Comparison of ENCODE assay signal across 11 mouse cellular contexts in genomic region chr12:102139710-102140109, GRCm38 (mm10). TPM values are rescaled to one million over a fixed set of nuclear protein-coding genes. Genes with fewer than 3 reads are reported as not detected.
DNase-seq lines count a peak whose midpoint lies in the region; ATAC-seq lines count a peak whose summit lies in the region.
"Had no signal": no experiment of that assay in that cellular context is flagged by ENCODE, and none has a peak within 500 bp of the region (broad histone marks: within the 10 kb centered on the region; RNA-seq: fewer than 3 reads in every experiment).

No protein-coding gene starts in this region.

- H3K36me3 ChIP-seq in heart, embryonic 14.5 days (ENCODE audit: control insufficient read depth, insufficient read depth, low read length), result no peaks in the 10 kb centered on the region

- intact Hi-C loops in left cerebral cortex, postnatal 4 days (cut with DNase I), result loop anchor here (10.0 kb wide), 1 partner anchor 235 kb away; no protein-coding TSS in a partner anchor

- peaks cover 9 to 18% of the 10 kb centered on the region in 2 experiments for H3K4me1 ChIP-seq in heart, embryonic 14.5 days (ENCODE audit: control insufficient read depth in 2 of 2, insufficient read depth in 2 of 2, low read length in 2 of 2)

- ATAC-seq in heart, embryonic 14.5 days (ENCODE audit: insufficient number of reproducible peaks, insufficient read depth, low FRiP score, low read depth), result peak; percentile 65; the same call in 1 of the 2 replicates
- ATAC-seq in granulocyte monocyte progenitor cell, adult 5-6 weeks (replicated peaks; ENCODE audit: poor library complexity, severe bottlenecking), result no peak

- H3K9me3 ChIP-seq in heart, embryonic 14.5 days (ENCODE audit: control insufficient read depth, low read length), result no peaks in the 10 kb centered on the region

- H3K4me2 ChIP-seq in heart, embryonic 14.5 days (ENCODE audit: low read length), result peak overlapping the region; percentile 20

- no peaks in the 10 kb centered on the region for H3K27me3 ChIP-seq in heart, embryonic 14.5 days (ENCODE audit: control insufficient read depth, insufficient read depth, low read length)

- peak overlapping the region in 1 of 2 experiments; percentile 19; a peak in 1 of 4 replicates for H3K27ac ChIP-seq in heart, embryonic 14.5 days (replicated peaks in 1 of 2; ENCODE audit: control insufficient read depth in 1 of 2, insufficient read depth in 1 of 2, low read depth in 2 of 2, low read length in 2 of 2)
- H3K27ac ChIP-seq: liver, embryonic 14.5 days had no signal

- WGBS in heart, embryonic 14.5 days, result 27% methylated on average over 10 of the region's 10 CpGs

- no peak overlapping the region for H3K9ac ChIP-seq in heart, embryonic 14.5 days (ENCODE audit: low read length)
- H3K9ac ChIP-seq: liver, embryonic 14.5 days had no signal

- no peak overlapping the region for H3K4me3 ChIP-seq in heart, embryonic 14.5 days (ENCODE audit: control insufficient read depth in 1 of 2, insufficient read depth in 1 of 2, low read depth in 1 of 2, low read length in 2 of 2)
- H3K4me3 ChIP-seq: megakaryocyte, embryonic 14.5 days had no signal

- peak; percentile 61 for DNase-seq in left cerebral cortex, adult 11 months (ENCODE audit: low spot score)
- DNase-seq in left cerebral cortex, postnatal 4 days, result no peak
- peak; percentile 85 for DNase-seq in layer of hippocampus, adult 9-11 months
- DNase-seq in right cerebral cortex, postnatal 25 days, result peak; percentile 36
- DNase-seq in kidney, adult 9 months, result no peak
- DNase-seq in kidney, adult 8-10 months, result no peak
- DNase-seq: gastrocnemius, postnatal 25 days had no signal

RNA-seq across cellular contexts. Expression of gene Slc24a4, which starts 11.2 kb away (rescaled TPM):
- 1 to 10 TPM; 3.7 to 6.8 TPM for total RNA-seq in left cerebral cortex, postnatal 4 days (2021)
- polyA plus RNA-seq in heart, embryonic 14.5 days (2014; fragmentation: Nextera tagmentation; extraction: Ambion mirVana), result 2.7 and 3.1 TPM in 2 replicates
- total RNA-seq in granulocyte monocyte progenitor cell, adult 5-6 weeks (2014; fragmentation: Nextera tagmentation), result not detected in 2 replicates
- not detected in 2 replicates for total RNA-seq in granulocyte monocyte progenitor cell, adult 5-6 weeks (2017)
- total RNA-seq: gastrocnemius, postnatal 25 days had no signal

Comparison
In these comparisons a context has a peak if more than half of its experiments do, and no peak if none do; other contexts are left out.
1. DNase-seq: peak in left cerebral cortex, adult 11 months (single experiment), layer of hippocampus, adult 9-11 months (single experiment) and right cerebral cortex, postnatal 25 days (single experiment); none in left cerebral cortex, postnatal 4 days (single experiment), kidney, adult 9 months (single experiment) and kidney, adult 8-10 months (0 of 2).
2. RNA of gene Slc24a4, which starts 11.2 kb away (total RNA-seq): 3.7 to 6.8 TPM in left cerebral cortex, postnatal 4 days; not detected in granulocyte monocyte progenitor cell, adult 5-6 weeks; every median in the first group is over 4 times any median in the second.